Comparison of ENCODE assay signal across 8 mouse cellular contexts in genomic region chr17:45564531-45565084, GRCm38 (mm10). TPM values are rescaled to one million over a fixed set of nuclear protein-coding genes. Genes with fewer than 3 reads are reported as not detected.
A peak's percentile ranks its signal among the peaks of the same experiment; 100 is the strongest.
DNase-seq lines count a peak whose midpoint lies in the region; ATAC-seq and TF ChIP-seq lines count a peak whose summit lies in the region.

No protein-coding gene starts in this region.

- H3K27me3 ChIP-seq in liver, adult 2 months (ENCODE audit: control insufficient read depth, insufficient read depth, low read length) = no peaks in the 10 kb centered on the region
- no peaks in the 10 kb centered on the region for H3K27me3 ChIP-seq in embryonic facial prominence, embryonic 10.5 days (replicated peaks; ENCODE audit: low read depth, poor library complexity, severe bottlenecking)
- no peaks in the 10 kb centered on the region for H3K27me3 ChIP-seq in hindbrain, embryonic 15.5 days
- no peaks in the 10 kb centered on the region for H3K27me3 ChIP-seq in midbrain, embryonic 16.5 days (ENCODE audit: control insufficient read depth, insufficient read depth, low read depth, low read length)

- DNase-seq in liver, adult 2 months (ENCODE audit: extremely low read depth, low read depth, low spot score) = peak; percentile 31
- DNase-seq in liver = no peak
- peak; percentile 43 for DNase-seq in embryonic facial prominence, embryonic 10.5 days (ENCODE audit: low spot score)
- DNase-seq in layer of hippocampus, postnatal 25 days (ENCODE audit: extremely low spot score in 1 of 2, low spot score in 1 of 2) = no peak
- no peak for DNase-seq in gastrocnemius, postnatal 4 days (ENCODE audit: low spot score in 2 of 2)
- DNase-seq in ovary, postnatal 14 days (ENCODE audit: low spot score) = no peak

- peaks cover 26% of the 10 kb centered on the region for H3K36me3 ChIP-seq in liver, adult 2 months (ENCODE audit: control insufficient read depth, insufficient read depth, low read length)
- H3K36me3 ChIP-seq in embryonic facial prominence, embryonic 10.5 days (replicated peaks) = peaks cover 49% of the 10 kb centered on the region
- peaks cover 35% of the 10 kb centered on the region for H3K36me3 ChIP-seq in hindbrain, embryonic 15.5 days
- peaks cover 24% of the 10 kb centered on the region for H3K36me3 ChIP-seq in midbrain, embryonic 16.5 days (ENCODE audit: control insufficient read depth, insufficient read depth, low read length)

- no peak for TF ChIP-seq POLR2A in liver, adult 2 months (IDR thresholded peaks at IDR 0.05; ENCODE audit: extremely low read depth, insufficient read depth, low read length)

- H3K4me1 ChIP-seq in liver, adult 2 months (ENCODE audit: control insufficient read depth, insufficient read depth, low read length) = peaks cover 17% of the 10 kb centered on the region
- peaks cover 39% of the 10 kb centered on the region for H3K4me1 ChIP-seq in embryonic facial prominence, embryonic 10.5 days
- peaks cover 43% of the 10 kb centered on the region for H3K4me1 ChIP-seq in hindbrain, embryonic 15.5 days (replicated peaks)
- peaks cover 13% of the 10 kb centered on the region for H3K4me1 ChIP-seq in midbrain, embryonic 16.5 days (ENCODE audit: control insufficient read depth, insufficient read depth, low read length)

- H3K79me2 ChIP-seq in liver, adult 2 months (ENCODE audit: control insufficient read depth, insufficient read depth, low read length) = peaks cover 5% of the 10 kb centered on the region

- H3K9me3 ChIP-seq in embryonic facial prominence, embryonic 10.5 days = no peaks in the 10 kb centered on the region
- H3K9me3 ChIP-seq in hindbrain, embryonic 15.5 days = no peaks in the 10 kb centered on the region
- H3K9me3 ChIP-seq in midbrain, embryonic 16.5 days (replicated peaks; ENCODE audit: control insufficient read depth, low read length, poor library complexity, severe bottlenecking) = no peaks in the 10 kb centered on the region

- peak overlapping the region; percentile 86 for H3K4me3 ChIP-seq in liver, adult 2 months (ENCODE audit: insufficient read depth, low read depth, low read length)
- H3K4me3 ChIP-seq in embryonic facial prominence, embryonic 10.5 days = peak overlapping the region; percentile 94
- peak overlapping the region; percentile 68 for H3K4me3 ChIP-seq in hindbrain, embryonic 15.5 days
- peak overlapping the region; percentile 77 for H3K4me3 ChIP-seq in midbrain, embryonic 16.5 days (ENCODE audit: low read depth, low read length)

- peak overlapping the region; percentile 80 for H3K4me2 ChIP-seq in hindbrain, embryonic 15.5 days
- H3K4me2 ChIP-seq in midbrain, embryonic 16.5 days (ENCODE audit: low read length) = peak overlapping the region; percentile 96

- ATAC-seq in hindbrain, embryonic 15.5 days (ENCODE audit: low FRiP score, low read depth) = no peak
- peak; percentile 0; the same call in 1 of the 2 replicates for ATAC-seq in midbrain, embryonic 16.5 days

- WGBS in liver, adult 2 months = 16% methylated on average over 18 of the region's 18 CpGs
- 13% methylated on average over 18 of the region's 18 CpGs for WGBS in embryonic facial prominence, embryonic 10.5 days
- 11% methylated on average over 18 of the region's 18 CpGs for WGBS in hindbrain, embryonic 15.5 days
- WGBS in midbrain, embryonic 16.5 days = 6% methylated on average over 18 of the region's 18 CpGs

- TF ChIP-seq CTCF in liver, adult 2 months (IDR thresholded peaks at IDR 0.05; ENCODE audit: low read depth, low read length) = no peak

- H3K9ac ChIP-seq in liver, adult 2 months (ENCODE audit: low read depth, low read length) = peak overlapping the region; percentile 95
- peak overlapping the region; percentile 87 for H3K9ac ChIP-seq in hindbrain, embryonic 15.5 days
- peak overlapping the region; percentile 88 for H3K9ac ChIP-seq in midbrain, embryonic 16.5 days (ENCODE audit: low read depth, low read length)

- peak overlapping the region; percentile 55; the same call in 1 of the 2 replicates for H3K27ac ChIP-seq in liver, adult 2 months (replicated peaks; ENCODE audit: insufficient read depth, low read depth, low read length)
- H3K27ac ChIP-seq in embryonic facial prominence, embryonic 10.5 days (replicated peaks) = peak overlapping the region; percentile 94
- H3K27ac ChIP-seq in hindbrain, embryonic 15.5 days (replicated peaks) = peak overlapping the region; percentile 87
- H3K27ac ChIP-seq in midbrain, embryonic 16.5 days (ENCODE audit: low read length) = peak overlapping the region; percentile 67

RNA-seq across cellular contexts. Expression of gene Slc35b2, which starts 0.9 kb away (rescaled TPM):
- 43.0 and 45.9 TPM in 2 replicates for total RNA-seq in liver, adult 2 months (2014; rRNA removed)
- polyA plus RNA-seq in liver, adult 2 months (2012; rRNA removed) = 69.7 and 73.0 TPM in 2 replicates
- polyA plus RNA-seq in embryonic facial prominence, embryonic 10.5 days (2016; fragmentation: Nextera tagmentation; extraction: Ambion mirVana) = 95.8 and 101 TPM in 2 replicates
- polyA plus RNA-seq in hindbrain, embryonic 15.5 days (2015; fragmentation: Nextera tagmentation; extraction: Ambion mirVana) = 89.9 and 90.4 TPM in 2 replicates
- polyA plus RNA-seq in midbrain, embryonic 16.5 days (2015; fragmentation: Nextera tagmentation; extraction: Ambion mirVana) = 76.0 and 79.6 TPM in 2 replicates
- total RNA-seq in layer of hippocampus, postnatal 25 days (2021) = 10 to 100 TPM; 36.1 to 38.7 TPM
- 10 to 100 TPM; 44.4 to 52.7 TPM for total RNA-seq in gastrocnemius, postnatal 4 days (2021)

RNA-seq across cellular contexts. Expression of gene Hsp90ab1, which starts 8.5 kb away (rescaled TPM):
- total RNA-seq in liver, adult 2 months (2014; rRNA removed) = 248 and 362 TPM in 2 replicates
- 226 and 272 TPM in 2 replicates for polyA plus RNA-seq in liver, adult 2 months (2012; rRNA removed)
- polyA plus RNA-seq in embryonic facial prominence, embryonic 10.5 days (2016; fragmentation: Nextera tagmentation; extraction: Ambion mirVana) = 2,187 and 2,215 TPM in 2 replicates
- 1,555 and 1,567 TPM in 2 replicates for polyA plus RNA-seq in hindbrain, embryonic 15.5 days (2015; fragmentation: Nextera tagmentation; extraction: Ambion mirVana)
- polyA plus RNA-seq in midbrain, embryonic 16.5 days (2015; fragmentation: Nextera tagmentation; extraction: Ambion mirVana) = 1,403 and 1,446 TPM in 2 replicates
- total RNA-seq in layer of hippocampus, postnatal 25 days (2021) = 1,000 to 10,000 TPM; 1,671 to 1,815 TPM
- total RNA-seq in gastrocnemius, postnatal 4 days (2021) = 1,000 to 10,000 TPM; 1,179 to 1,260 TPM

RNA-seq across cellular contexts. Expression of gene Nfkbie, which starts 9.1 kb away (rescaled TPM):
- total RNA-seq in liver, adult 2 months (2014; rRNA removed) = 1.6 and 1.9 TPM in 2 replicates
- 2.0 and 3.0 TPM in 2 replicates for polyA plus RNA-seq in liver, adult 2 months (2012; rRNA removed)
- polyA plus RNA-seq in embryonic facial prominence, embryonic 10.5 days (2016; fragmentation: Nextera tagmentation; extraction: Ambion mirVana) = 6.6 and 7.1 TPM in 2 replicates
- polyA plus RNA-seq in hindbrain, embryonic 15.5 days (2015; fragmentation: Nextera tagmentation; extraction: Ambion mirVana) = 4.8 and 6.4 TPM in 2 replicates
- polyA plus RNA-seq in midbrain, embryonic 16.5 days (2015; fragmentation: Nextera tagmentation; extraction: Ambion mirVana) = 3.6 and 3.7 TPM in 2 replicates
- total RNA-seq in layer of hippocampus, postnatal 25 days (2021) = 1 to 10 TPM; 2.6 to 3.2 TPM
- total RNA-seq in gastrocnemius, postnatal 4 days (2021) = 1 to 10 TPM; 3.2 TPM

RNA-seq across cellular contexts. Expression of gene Tmem151b, which starts 15.1 kb away (rescaled TPM):
- under 0.01 TPM in 1 of 2 replicates, not detected in the other for total RNA-seq in liver, adult 2 months (2014; rRNA removed)
- polyA plus RNA-seq in liver, adult 2 months (2012; rRNA removed) = 0.01 TPM in 1 of 2 replicates, not detected in the other
- 5.8 and 8.3 TPM in 2 replicates for polyA plus RNA-seq in embryonic facial prominence, embryonic 10.5 days (2016; fragmentation: Nextera tagmentation; extraction: Ambion mirVana)
- 27.4 and 31.9 TPM in 2 replicates for polyA plus RNA-seq in hindbrain, embryonic 15.5 days (2015; fragmentation: Nextera tagmentation; extraction: Ambion mirVana)
- 31.0 and 32.5 TPM in 2 replicates for polyA plus RNA-seq in midbrain, embryonic 16.5 days (2015; fragmentation: Nextera tagmentation; extraction: Ambion mirVana)
- 100 to 1,000 TPM; 113 to 114 TPM for total RNA-seq in layer of hippocampus, postnatal 25 days (2021)
- total RNA-seq in gastrocnemius, postnatal 4 days (2021) = under 1 TPM; 0.15 to 0.29 TPM

RNA-seq across cellular contexts. Expression of gene Slc29a1, which starts 34.8 kb away (rescaled TPM):
- 220 and 240 TPM in 2 replicates for total RNA-seq in liver, adult 2 months (2014; rRNA removed)
- polyA plus RNA-seq in liver, adult 2 months (2012; rRNA removed) = 618 and 693 TPM in 2 replicates
- polyA plus RNA-seq in embryonic facial prominence, embryonic 10.5 days (2016; fragmentation: Nextera tagmentation; extraction: Ambion mirVana) = 53.4 and 58.1 TPM in 2 replicates
- polyA plus RNA-seq in hindbrain, embryonic 15.5 days (2015; fragmentation: Nextera tagmentation; extraction: Ambion mirVana) = 43.7 and 46.4 TPM in 2 replicates
- 37.8 and 40.7 TPM in 2 replicates for polyA plus RNA-seq in midbrain, embryonic 16.5 days (2015; fragmentation: Nextera tagmentation; extraction: Ambion mirVana)
- 10 to 100 TPM; 19.0 to 19.9 TPM for total RNA-seq in layer of hippocampus, postnatal 25 days (2021)
- total RNA-seq in gastrocnemius, postnatal 4 days (2021) = 100 to 1,000 TPM; 148 to 166 TPM

Comparison
In these comparisons a context has a peak if more than half of its experiments do, and no peak if none do; other contexts are left out.
1. DNase-seq: peak in liver, adult 2 months (single experiment) and embryonic facial prominence, embryonic 10.5 days (single experiment); none in liver (single experiment), layer of hippocampus, postnatal 25 days (0 of 2), gastrocnemius, postnatal 4 days (0 of 2) and ovary, postnatal 14 days (single experiment).
2. Peak in every context shown above with its lines, with median percentiles within 50 percentile points of each other: H3K27ac ChIP-seq, H3K4me3 ChIP-seq and H3K9ac ChIP-seq.